Mouse (Mus musculus): Measurements from ENCODE around the gene Pip5k1b.

DNA sequence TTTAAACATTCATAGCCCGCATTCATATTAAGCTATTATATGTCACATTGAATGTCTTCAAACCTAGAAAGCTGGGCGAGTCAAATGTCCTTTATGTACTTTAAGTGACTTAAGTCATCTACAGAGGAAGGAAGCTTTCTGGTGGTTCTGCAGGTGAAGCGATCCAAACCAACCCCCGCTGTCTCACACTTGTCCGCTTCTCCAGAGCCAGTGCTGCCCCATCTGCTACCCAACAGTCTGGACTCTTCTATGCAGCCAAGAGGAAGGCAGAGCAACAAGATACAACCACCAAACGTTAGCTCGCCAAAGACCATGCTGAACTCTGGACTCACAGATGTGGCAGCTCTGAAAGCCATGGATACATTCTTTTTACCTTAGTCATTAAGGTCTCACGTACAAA lies 211.2 kb downstream of the Pip5k1b start:
- TF ChIP-seq CTCF (IDR thresholded peaks at IDR 0.05; ENCODE audit: low read depth) (no peak), EP300 (IDR thresholded peaks at IDR 0.05; ENCODE audit: low read depth) (no peak)
